Mouse (Mus musculus): ENCODE measurements around the gene Cacnb4.

The Cacnb4 gene

DNA sequence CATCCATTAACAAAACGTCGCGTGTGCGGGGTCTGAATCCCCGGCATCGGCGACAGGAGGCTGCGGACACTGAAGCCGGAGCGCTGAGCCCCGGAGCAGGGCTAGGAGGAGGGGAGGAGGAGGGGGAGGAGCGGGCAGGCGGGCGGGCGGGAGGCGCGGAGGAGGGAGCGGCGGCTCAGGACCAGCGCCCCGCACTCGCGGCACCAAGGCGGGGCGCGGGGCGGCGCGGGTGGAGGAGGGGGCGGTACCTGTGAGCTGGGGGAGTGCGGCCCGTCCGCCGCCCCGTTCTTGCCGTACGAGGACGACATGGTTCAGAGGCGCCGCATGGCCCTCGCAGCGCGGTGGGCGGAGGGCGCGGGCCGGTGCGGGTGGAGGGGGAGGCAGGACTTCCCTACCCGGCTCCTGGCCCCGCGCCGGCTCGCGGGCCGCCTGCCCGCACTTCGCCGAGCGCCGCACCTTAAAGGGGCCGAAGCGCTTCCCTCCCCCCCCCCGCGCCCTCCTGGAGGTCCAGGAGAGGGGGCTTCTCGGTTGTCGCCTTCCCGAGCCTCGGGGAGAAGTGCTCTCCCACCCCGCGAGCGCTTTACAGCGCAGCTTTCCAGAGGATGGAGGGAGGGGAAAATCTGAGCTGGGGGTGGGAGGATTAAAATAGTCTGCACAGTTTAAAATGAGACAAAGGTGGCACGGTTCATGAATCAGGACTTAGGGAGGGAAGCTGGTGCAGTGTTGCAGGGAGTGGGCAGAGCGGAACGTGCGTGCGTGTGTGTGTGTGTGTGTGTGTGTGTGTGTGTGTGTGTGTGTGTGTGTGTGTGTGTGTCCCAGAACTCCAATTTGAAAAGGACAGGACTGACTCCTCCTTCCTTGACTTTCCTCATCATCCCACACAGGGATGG, at the start of gene Cacnb4:
TSS of gene Cacnb4 (minus strand) at position 809 of the 890 bp plus-strand sequence.
- DNase-seq, result peak; percentile 51

DNA sequence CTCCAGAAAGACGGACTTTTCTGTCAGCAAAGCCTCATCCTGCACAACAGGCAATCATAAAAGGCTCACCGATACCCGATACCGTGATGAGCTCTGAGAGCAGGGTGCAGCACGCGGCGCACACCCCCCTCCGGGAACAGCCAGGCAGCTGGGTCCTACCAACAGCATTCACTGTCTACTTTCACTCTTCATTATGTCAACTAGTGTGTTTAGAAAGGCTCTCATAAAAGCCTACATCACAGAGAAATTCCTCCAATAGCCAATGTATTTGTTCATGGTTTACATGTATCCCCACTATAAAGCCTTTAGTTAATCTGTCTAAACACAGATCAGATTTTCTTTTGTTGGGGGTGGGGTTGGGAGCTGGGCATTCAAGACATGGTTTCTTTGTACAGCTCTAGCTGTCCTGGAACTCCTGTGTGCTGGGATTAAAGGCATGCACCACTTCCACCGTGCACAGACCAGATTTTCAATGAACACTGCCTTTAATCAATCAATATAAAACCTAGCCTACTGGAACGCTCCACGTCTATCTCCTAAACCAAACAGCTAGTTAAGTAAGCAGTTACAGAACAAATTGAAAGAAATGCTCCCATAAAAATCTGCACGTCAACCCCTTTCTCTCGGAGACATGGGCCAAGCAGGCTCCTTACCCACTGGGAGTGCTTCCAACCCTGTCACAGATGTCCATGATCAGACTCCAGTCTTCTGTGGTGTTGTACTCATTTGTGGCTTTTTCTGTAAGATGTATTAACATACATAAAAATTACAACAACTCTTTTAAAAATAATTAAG, 43.8 kb upstream of the Cacnb4 start:
- no peak for DNase-seq

DNA sequence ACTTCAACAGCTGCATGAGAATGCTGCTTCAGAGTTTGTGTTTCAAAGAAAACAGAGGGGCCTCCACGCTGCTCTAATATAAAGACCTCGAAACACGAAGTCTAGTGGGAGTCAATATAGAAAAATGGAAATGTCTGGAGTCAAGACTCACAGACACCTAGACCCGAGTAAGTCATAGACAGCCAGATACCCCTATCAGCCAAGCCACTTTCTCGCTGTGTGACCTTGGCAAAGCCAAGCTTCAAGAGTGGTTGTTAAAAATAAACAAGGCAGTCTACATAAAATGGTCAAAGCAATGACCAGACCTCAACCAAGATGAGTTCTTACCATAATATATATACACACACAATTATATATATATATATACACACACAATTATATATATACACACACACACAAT, 40.4 kb upstream of the Cacnb4 start:
- no peak for DNase-seq

GRCm38 (mm10) chr2:52715538-52715937, 38.9 kb upstream of the Cacnb4 start:
- no peak for DNase-seq

- no peak for DNase-seq
Measured at GRCm38 (mm10) chr2:52714111-52714510, 37.5 kb upstream of the Cacnb4 start.

GRCm38 (mm10) chr2:52710804-52711203, 34.2 kb upstream of the Cacnb4 start:
- DNase-seq, result no peak

- DNase-seq, result no peak
Measured at GRCm38 (mm10) chr2:52709417-52709816, 32.8 kb upstream of the Cacnb4 start.

GRCm38 (mm10) chr2:52701368-52702036, 24.9 kb upstream of the Cacnb4 start:
- DNase-seq, result no peak

DNA sequence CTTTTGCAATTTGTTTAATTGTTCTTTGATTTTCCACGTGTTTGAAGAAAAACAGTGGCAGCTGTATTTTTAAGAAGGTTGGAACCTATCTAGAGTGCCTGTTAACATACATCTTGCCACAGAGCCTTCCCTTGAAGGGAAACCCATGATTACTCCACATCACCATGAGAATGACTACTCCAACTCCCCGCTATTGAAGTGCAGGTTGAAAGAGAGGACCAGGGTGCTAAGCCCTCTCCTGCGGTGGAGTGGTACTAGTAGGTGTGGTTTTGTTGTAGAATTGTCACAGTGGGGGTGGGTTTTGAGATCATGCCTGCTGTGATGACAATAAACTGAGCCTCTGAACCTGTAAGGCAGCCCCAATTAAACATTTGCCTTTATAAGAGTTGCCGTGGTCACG, 23.7 kb upstream of the Cacnb4 start:
- no peak for DNase-seq

DNA sequence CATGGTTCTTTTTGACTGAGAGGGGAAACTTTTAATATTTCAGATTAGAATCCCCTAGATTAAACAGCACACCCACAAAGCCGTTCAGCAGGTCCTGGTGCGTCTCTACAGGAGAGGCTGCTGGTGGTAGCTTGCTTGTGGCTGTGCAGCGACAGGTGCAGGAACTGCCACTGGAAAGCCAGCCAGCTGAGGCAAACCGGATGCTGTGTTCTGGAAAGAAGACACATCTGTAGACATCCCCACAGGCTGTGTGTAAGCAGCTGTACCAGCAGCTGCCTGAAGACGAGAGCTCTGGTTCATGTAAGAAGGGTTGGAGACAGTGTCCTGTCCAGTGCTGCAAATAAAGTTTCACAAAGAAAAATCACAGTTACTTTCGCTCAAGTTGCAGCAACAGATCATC, 18.0 kb upstream of the Cacnb4 start:
- DNase-seq, result no peak

DNA sequence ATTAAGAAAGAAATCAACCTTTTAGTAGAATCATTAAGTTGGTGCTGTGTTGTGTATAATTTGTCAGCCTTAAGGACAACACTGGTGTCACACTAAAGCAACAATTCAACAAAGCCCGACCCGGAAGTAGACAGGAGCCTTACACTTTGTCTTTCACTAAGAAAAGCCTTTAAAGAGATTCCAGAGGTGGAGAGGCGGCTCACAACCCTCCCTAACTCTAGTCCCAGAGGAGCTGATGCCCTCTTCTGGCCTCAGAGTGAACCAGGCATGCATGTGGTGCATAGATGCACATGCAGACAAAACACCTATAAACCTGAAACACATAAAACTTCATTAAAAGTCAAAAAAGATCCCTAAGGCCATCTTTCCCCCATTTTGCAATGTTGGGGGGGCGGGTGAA, 15.1 kb upstream of the Cacnb4 start:
- DNase-seq, result no peak

DNA sequence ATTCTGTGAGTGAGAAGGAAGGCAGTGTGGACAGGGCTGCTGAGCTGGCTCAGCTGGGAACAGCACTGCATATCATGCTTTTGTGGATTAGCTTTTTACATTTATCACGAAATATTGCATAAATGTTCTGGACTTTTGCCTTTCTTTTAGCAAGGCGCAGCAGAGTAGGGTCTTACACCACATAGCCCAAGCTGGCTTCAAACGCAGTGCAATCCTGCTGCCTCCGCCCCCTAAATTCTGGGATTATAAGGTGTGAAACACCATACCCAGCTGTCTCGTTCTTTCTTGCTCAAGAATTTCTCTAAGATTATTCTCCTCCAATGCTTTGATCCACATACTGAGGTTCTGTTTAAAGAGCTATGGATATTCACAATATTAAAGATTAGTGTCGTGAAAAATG, 10.0 kb upstream of the Cacnb4 start:
- DNase-seq, result no peak

DNA sequence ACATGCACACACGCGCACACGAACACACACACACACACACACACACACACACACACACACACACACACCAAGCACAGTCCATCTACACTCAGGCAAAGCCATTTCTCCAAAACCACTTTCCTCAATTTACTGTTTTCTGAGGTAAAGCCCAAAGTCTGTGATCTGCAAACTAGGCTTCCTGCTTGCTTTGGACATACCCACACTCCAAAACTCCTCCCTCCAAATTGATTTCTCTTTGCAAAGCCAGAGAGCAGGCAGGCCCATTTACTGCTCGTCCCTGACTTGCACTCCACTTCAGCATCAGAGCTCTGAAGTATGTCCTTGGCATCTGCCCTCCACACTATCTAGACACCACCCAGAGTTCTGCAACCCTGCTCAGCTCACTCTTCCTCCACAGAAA, 958 bp upstream of the Cacnb4 start:
- DNase-seq, result no peak

DNA sequence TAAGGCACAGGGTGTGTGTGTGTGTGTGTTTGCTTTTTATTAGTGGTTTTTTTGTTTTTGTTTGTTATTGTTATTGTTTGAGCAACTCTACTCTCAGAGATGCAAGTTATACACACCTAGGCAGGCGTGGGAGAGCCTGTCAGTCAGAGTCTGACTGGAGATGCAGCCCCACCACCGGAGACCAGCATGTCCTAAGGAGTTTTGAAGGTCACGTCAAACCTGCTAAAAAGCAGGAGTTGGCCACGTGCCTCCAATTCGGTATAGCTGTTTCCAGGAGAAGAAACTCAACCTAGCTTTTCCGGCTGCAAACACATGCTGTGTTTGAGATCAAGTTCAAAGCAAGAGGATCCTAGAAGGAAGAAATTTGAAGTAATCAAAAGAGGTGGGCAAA, 277 bp upstream of the Cacnb4 start:
- DNase-seq, result peak; percentile 39

DNA sequence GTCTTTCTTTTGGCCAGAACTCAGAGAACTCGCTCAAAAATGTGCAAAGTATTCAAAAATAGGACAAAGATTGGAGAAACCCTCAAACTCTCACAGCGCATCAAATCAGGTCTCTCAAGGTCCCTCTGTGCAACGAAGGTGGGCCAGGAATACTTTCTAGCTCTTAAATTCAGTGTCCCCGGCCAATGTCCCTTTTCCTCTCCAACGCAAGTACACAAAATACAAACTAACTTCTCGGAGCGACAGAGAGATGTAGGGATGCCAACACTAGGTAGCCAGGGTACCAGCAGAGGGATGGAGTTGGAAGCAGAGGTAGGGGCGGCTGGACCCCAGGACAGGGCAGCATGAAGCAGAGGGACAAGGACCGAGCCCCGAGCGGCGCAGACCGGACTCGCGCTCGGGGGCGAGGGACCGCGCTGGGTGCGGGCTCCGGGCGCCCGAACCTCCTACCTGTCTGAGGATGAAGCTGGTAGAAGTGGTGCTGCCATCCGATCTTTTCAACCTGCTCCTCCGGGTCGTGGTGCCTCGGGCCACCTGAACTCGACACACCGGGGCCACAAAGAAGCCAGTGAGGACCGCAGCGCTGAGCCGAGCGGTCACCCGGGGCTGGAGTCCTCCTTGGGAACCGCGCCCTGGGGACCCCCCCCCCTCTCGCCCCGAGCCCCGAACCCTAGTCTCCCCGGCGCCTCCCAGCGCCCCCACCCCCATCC, 1.2 kb downstream of the Cacnb4 start:
- no peak for DNase-seq

DNA sequence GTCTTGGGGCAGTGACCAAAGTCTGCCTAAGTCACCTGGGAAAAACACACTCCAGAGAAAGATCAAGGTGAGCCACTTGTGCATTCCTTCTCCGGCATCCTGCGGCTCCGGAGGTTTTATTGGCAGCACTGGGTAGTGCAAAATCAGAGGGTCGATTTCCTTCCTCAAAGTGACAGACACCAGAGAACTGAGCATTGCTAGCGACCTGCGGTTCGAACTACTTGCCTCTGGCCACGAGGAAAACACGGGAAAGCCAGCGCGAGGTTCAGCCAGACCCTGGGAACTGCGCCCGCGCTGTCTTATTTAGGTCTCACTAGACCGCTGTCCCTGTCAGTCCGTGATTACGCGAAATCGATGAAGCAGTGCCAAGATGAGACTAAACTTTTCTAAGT, 1.7 kb downstream of the Cacnb4 start:
- DNase-seq, result peak; percentile 31

DNA sequence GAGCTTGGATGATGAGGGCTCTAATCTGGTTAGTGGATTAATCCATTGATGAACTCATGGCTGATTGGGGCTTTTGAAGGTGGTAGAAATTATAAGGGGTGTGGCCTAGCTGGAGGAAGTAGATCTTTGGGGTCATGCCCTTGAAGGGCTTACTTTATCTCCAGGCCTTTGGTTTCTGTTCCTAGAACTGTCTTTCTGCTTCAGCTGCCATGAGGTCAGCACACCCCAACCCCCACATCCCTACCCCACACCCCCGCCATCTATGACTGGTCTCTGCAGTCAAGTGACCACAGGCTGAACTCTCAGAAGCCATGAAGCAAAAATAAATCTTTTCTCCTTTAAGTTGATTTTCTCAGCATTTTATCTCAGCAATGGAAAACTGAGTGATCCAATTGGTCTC, 3.5 kb downstream of the Cacnb4 start:
- no peak for DNase-seq

- peak; percentile 33 for DNase-seq
Measured at GRCm38 (mm10) chr2:52670733-52671132, 5.9 kb downstream of the Cacnb4 start.

DNA sequence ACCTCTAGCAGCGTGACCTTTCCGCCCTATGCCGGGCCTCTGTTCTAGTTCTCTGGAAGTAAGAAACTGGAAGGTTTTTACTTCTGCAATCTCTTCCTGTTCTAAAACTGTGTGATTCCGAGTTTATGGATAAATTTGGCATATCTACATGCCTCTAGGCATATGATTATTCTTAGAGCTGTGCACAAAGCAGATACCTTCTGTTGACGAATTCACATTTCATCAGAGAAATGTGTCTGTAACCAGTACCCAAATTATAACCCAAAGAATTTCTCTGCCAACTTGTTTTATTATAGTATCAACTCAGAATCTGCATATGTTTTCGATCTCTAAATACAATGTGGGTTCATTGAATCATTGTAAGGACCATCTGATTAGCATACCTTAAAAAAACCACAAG, 8.2 kb downstream of the Cacnb4 start:
- no peak for DNase-seq

DNA sequence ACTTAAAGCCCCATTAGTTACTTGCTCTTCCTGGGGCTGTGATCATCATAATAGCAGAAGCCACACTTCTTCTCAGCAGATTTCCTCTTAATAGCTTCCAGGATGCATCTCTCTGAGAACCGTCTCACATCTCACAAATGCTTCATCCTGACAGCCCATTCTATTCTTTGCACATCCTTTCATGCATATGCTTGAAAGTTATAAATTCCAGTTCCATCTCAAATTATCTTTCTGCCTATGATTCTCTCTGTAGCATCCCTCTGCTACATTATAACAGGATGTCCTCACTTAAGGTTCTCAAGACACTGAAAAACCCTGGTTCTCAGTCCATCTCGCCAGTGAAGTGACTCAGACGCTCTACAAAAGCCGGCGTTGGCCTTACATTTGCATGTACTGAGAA, 19.9 kb downstream of the Cacnb4 start:
- no peak for DNase-seq

DNA sequence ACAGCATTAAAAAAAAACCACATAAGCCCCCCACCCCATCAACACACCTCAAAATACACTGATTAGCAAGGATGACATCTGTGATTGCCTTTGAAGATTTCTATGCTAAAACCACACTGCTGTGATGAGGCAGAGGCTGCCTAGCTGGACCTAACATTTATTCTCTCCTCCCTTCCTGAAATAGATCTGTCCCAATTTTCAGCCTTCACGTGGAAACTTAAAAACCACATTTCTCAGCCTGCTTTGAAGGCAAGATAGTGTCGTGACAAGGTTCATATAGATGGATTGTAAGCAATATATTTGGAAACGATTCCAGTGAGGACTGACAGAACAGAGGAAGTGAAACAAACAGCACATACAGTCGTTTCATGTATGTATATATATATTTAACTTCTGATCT, 22.1 kb downstream of the Cacnb4 start:
- no peak for DNase-seq

- no peak for DNase-seq
Measured at GRCm38 (mm10) chr2:52651547-52651946, 25.1 kb downstream of the Cacnb4 start.
